Mouse (Mus musculus): ENCODE data around the gene Glipr1. TPM values are rescaled to one million over a fixed set of nuclear protein-coding genes. Genes with fewer than 3 reads are reported as not detected.

Glipr1 gene
- polyA plus RNA-seq, 2 experiments, result 3.3 to 5.1 TPM

GRCm38 (mm10) chr10:111966394-111966793 is 36.0 kb downstream of the Glipr1 start:
- no peaks in the 10 kb centered on the region for H3K4me1 ChIP-seq (ENCODE audit: control insufficient read depth, insufficient read depth, low read length)
- H3K27me3 ChIP-seq (ENCODE audit: control insufficient read depth, insufficient read depth, low read length), result no peaks in the 10 kb centered on the region
- 54% methylated on average over 4 of the region's 4 CpGs for WGBS
- H3K27ac ChIP-seq (replicated peaks; ENCODE audit: low read depth, low read length), result no peak overlapping the region
- no peak overlapping the region for H3K4me3 ChIP-seq (replicated peaks; ENCODE audit: low read length)
- no peaks in the 10 kb centered on the region for H3K36me3 ChIP-seq (ENCODE audit: control insufficient read depth, insufficient read depth, low read length)
- DNase-seq (ENCODE audit: low spot score) (peak; percentile 18), ATAC-seq (ENCODE audit: low FRiP score, low read depth) (no peak)
- TF ChIP-seq POLR2A (IDR thresholded peaks at IDR 0.05; ENCODE audit: borderline replicate concordance, extremely low read depth, insufficient read depth, insufficient read length), result no peak
- no peaks in the 10 kb centered on the region for H3K9me3 ChIP-seq (ENCODE audit: control insufficient read depth, low read length)
- no peak overlapping the region for H3K4me2 ChIP-seq (replicated peaks; ENCODE audit: low read depth, low read length, severe bottlenecking)
- H3K9ac ChIP-seq (ENCODE audit: low read depth, low read length, severe bottlenecking), result no peak overlapping the region

- Histone ChIP-seq H3K27me3 (ENCODE audit: control insufficient read depth, insufficient read depth, low read length) (no peaks in the 10 kb centered on the region), H3K4me3 (replicated peaks; ENCODE audit: low read length) (no peak overlapping the region), H3K27ac (replicated peaks; ENCODE audit: low read depth, low read length) (no peak overlapping the region), H3K4me2 (replicated peaks; ENCODE audit: low read depth, low read length, severe bottlenecking) (no peak overlapping the region), H3K9ac (ENCODE audit: low read depth, low read length, severe bottlenecking) (no peak overlapping the region), H3K36me3 (ENCODE audit: control insufficient read depth, insufficient read depth, low read length) (no peaks in the 10 kb centered on the region), H3K4me1 (ENCODE audit: control insufficient read depth, insufficient read depth, low read length) (peaks cover 4% of the 10 kb centered on the region; the same call in 1 of the 2 replicates), H3K9me3 (ENCODE audit: control insufficient read depth, low read length) (no peaks in the 10 kb centered on the region)
- 79% methylated on average over 6 of the region's 6 CpGs for WGBS
- ATAC-seq (ENCODE audit: low FRiP score, low read depth) (no peak), DNase-seq (ENCODE audit: low spot score) (no peak)
- no peak for TF ChIP-seq POLR2A (IDR thresholded peaks at IDR 0.05; ENCODE audit: borderline replicate concordance, extremely low read depth, insufficient read depth, insufficient read length)
Observed at GRCm38 (mm10) chr10:111960459-111960858, 42.0 kb downstream of the Glipr1 start.

GRCm38 (mm10) chr10:111959353-111959752 is 43.1 kb downstream of the Glipr1 start:
- H3K4me3 ChIP-seq (replicated peaks; ENCODE audit: low read length), result no peak overlapping the region
- H3K36me3 ChIP-seq (ENCODE audit: control insufficient read depth, insufficient read depth, low read length), result no peaks in the 10 kb centered on the region
- peaks cover 4% of the 10 kb centered on the region; the same call in 1 of the 2 replicates for H3K4me1 ChIP-seq (ENCODE audit: control insufficient read depth, insufficient read depth, low read length)
- H3K4me2 ChIP-seq (replicated peaks; ENCODE audit: low read depth, low read length, severe bottlenecking), result no peak overlapping the region
- H3K27me3 ChIP-seq (ENCODE audit: control insufficient read depth, insufficient read depth, low read length), result no peaks in the 10 kb centered on the region
- no peaks in the 10 kb centered on the region for H3K9me3 ChIP-seq (ENCODE audit: control insufficient read depth, low read length)
- 84% methylated on average over 2 of the region's 2 CpGs for WGBS
- H3K9ac ChIP-seq (ENCODE audit: low read depth, low read length, severe bottlenecking), result no peak overlapping the region
- TF ChIP-seq POLR2A (IDR thresholded peaks at IDR 0.05; ENCODE audit: borderline replicate concordance, extremely low read depth, insufficient read depth, insufficient read length), result no peak
- ATAC-seq (ENCODE audit: low FRiP score, low read depth) (no peak), DNase-seq (ENCODE audit: low spot score) (no peak)
- no peak overlapping the region for H3K27ac ChIP-seq (replicated peaks; ENCODE audit: low read depth, low read length)

GRCm38 (mm10) chr10:111958046-111958421 is 44.4 kb downstream of the Glipr1 start:
- no peak overlapping the region for H3K4me3 ChIP-seq (replicated peaks; ENCODE audit: low read length)
- DNase-seq (ENCODE audit: low spot score) (no peak), ATAC-seq (ENCODE audit: low FRiP score, low read depth) (no peak)
- TF ChIP-seq POLR2A (IDR thresholded peaks at IDR 0.05; ENCODE audit: borderline replicate concordance, extremely low read depth, insufficient read depth, insufficient read length), result no peak
- H3K9ac ChIP-seq (ENCODE audit: low read depth, low read length, severe bottlenecking), result no peak overlapping the region
- WGBS, result 39% methylated on average over 4 of the region's 4 CpGs
- no peak overlapping the region for H3K4me2 ChIP-seq (replicated peaks; ENCODE audit: low read depth, low read length, severe bottlenecking)
- H3K27me3 ChIP-seq (ENCODE audit: control insufficient read depth, insufficient read depth, low read length), result no peaks in the 10 kb centered on the region
- H3K4me1 ChIP-seq (ENCODE audit: control insufficient read depth, insufficient read depth, low read length), result peaks cover 4% of the 10 kb centered on the region; the same call in 1 of the 2 replicates
- no peaks in the 10 kb centered on the region for H3K9me3 ChIP-seq (ENCODE audit: control insufficient read depth, low read length)
- no peaks in the 10 kb centered on the region for H3K36me3 ChIP-seq (ENCODE audit: control insufficient read depth, insufficient read depth, low read length)
- no peak overlapping the region for H3K27ac ChIP-seq (replicated peaks; ENCODE audit: low read depth, low read length)

GRCm38 (mm10) chr10:111957271-111958045 is 45.0 kb downstream of the Glipr1 start:
- Histone ChIP-seq H3K27me3 (ENCODE audit: control insufficient read depth, insufficient read depth, low read length) (no peaks in the 10 kb centered on the region), H3K9me3 (ENCODE audit: control insufficient read depth, low read length) (no peaks in the 10 kb centered on the region), H3K4me1 (ENCODE audit: control insufficient read depth, insufficient read depth, low read length) (peaks cover 4% of the 10 kb centered on the region; the same call in 1 of the 2 replicates), H3K9ac (ENCODE audit: low read depth, low read length, severe bottlenecking) (no peak overlapping the region), H3K4me2 (replicated peaks; ENCODE audit: low read depth, low read length, severe bottlenecking) (no peak overlapping the region), H3K4me3 (replicated peaks; ENCODE audit: low read length) (no peak overlapping the region), H3K27ac (replicated peaks; ENCODE audit: low read depth, low read length) (no peak overlapping the region), H3K36me3 (ENCODE audit: control insufficient read depth, insufficient read depth, low read length) (no peaks in the 10 kb centered on the region)
- WGBS, result 51% methylated on average over 10 of the region's 10 CpGs
- no peak for TF ChIP-seq POLR2A (IDR thresholded peaks at IDR 0.05; ENCODE audit: borderline replicate concordance, extremely low read depth, insufficient read depth, insufficient read length)
- ATAC-seq (ENCODE audit: low FRiP score, low read depth) (peak; percentile 87), DNase-seq (ENCODE audit: low spot score) (peak; percentile 82)
